Mouse (Mus musculus) adrenal gland, adult 18-20 months (tissue): Measurements from ENCODE around the gene Gm20532. TPM values are rescaled to one million over a fixed set of nuclear protein-coding genes. Genes with fewer than 3 reads are reported as not detected.
A peak's percentile ranks its signal among the peaks of the same experiment; 100 is the strongest.

Source experiments
- DNase-seq, 2 experiments: peaks; one replicate each; pipeline ENCODE4 v3.0.0; 2021 to 2022; ENCODE audit warnings: low spot score in 2 of 2
- total RNA-seq, 2 experiments: library from RNA; stranded (reverse); gene quantifications; 1 replicate in 1 of 2; 2 replicates in 1 of 2; pipeline ENCODE4 v1.2.3; 2021

Gm20532 gene
- total RNA-seq, 2 experiments from 2014 or later, result not detected

GRCm38 (mm10) chr2:26615459-26616124, 29.2 kb downstream of the Gm20532 start:
- DNase-seq, result no peak

DNA sequence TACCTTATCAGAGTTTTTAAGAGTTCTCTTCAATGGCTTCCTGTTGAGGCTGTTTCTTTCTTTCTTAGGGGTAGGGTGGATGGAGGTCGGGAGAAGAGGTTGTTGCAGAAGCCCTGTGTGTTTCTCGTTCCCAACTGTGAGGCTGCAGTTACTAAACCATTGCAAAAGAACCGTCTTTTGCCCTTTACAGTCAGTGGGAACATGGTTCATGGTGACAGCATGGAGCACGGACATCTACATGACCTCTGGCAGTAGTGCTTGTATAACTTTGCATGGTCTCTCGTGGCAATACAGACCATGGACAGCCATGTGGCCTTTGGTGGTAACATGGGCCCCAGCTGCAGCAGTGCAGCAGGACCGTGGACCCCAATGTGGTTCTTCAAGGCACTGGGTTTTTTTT, 30.9 kb downstream of the Gm20532 start:
- no peak for DNase-seq

- no peak for DNase-seq
Observed at GRCm38 (mm10) chr2:26617928-26618327, 31.5 kb downstream of the Gm20532 start.

- no peak for DNase-seq
Observed at GRCm38 (mm10) chr2:26621246-26621645, 34.8 kb downstream of the Gm20532 start.

DNA sequence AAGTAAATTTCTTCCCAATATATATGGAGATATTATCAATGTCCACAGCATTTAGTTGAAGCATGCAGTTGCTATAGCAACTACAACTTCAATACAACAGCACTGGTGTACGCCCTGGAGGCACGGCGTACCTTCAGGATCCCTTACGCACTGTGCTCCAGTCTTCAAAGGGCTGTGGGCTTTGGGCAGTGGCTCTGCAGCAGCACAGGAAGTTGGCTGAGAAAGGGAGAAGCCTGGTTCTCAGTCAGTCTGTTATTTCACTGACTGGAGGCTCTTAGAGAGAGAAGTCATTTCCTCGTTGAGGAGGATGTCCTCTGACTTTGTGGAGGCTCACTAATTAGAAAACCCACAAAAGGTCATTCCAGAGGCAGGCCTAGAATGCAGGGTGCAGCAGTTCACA, 36.5 kb downstream of the Gm20532 start:
- no peak for DNase-seq

DNA sequence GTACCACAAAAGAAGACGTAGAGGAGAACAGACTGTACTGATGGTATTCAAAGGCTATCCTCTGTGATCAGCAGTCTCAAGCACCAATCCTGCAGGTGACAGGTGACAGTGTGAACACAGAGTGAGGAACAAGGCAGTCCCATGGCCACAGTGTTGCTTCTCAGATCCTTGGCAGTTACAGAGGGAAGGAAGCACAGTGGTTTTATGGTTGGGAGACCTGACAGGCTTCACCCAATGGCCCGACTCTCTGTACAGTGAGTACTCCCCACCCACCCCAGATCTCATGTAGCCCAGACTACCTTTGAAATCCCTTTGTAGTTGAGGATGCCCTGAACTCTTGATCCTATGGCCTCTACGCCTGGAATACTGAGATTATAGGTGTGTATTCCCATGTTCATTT, 39.0 kb downstream of the Gm20532 start:
- DNase-seq, result no peak

- DNase-seq, result no peak
Observed at GRCm38 (mm10) chr2:26626081-26626480, 39.6 kb downstream of the Gm20532 start.

GRCm38 (mm10) chr2:26627921-26628739, 41.7 kb downstream of the Gm20532 start, which contains the start of gene Fam69b:
TSS of gene Fam69b (plus strand) at chr2:26628457.
- DNase-seq, result peak; percentile 64 to 67

- DNase-seq, result no peak
Observed at GRCm38 (mm10) chr2:26628792-26629437, 42.5 kb downstream of the Gm20532 start.

- no peak for DNase-seq
Observed at GRCm38 (mm10) chr2:26632541-26633395, 46.3 kb downstream of the Gm20532 start.

GRCm38 (mm10) chr2:26633953-26634530, 47.6 kb downstream of the Gm20532 start:
- DNase-seq, result no peak

DNA sequence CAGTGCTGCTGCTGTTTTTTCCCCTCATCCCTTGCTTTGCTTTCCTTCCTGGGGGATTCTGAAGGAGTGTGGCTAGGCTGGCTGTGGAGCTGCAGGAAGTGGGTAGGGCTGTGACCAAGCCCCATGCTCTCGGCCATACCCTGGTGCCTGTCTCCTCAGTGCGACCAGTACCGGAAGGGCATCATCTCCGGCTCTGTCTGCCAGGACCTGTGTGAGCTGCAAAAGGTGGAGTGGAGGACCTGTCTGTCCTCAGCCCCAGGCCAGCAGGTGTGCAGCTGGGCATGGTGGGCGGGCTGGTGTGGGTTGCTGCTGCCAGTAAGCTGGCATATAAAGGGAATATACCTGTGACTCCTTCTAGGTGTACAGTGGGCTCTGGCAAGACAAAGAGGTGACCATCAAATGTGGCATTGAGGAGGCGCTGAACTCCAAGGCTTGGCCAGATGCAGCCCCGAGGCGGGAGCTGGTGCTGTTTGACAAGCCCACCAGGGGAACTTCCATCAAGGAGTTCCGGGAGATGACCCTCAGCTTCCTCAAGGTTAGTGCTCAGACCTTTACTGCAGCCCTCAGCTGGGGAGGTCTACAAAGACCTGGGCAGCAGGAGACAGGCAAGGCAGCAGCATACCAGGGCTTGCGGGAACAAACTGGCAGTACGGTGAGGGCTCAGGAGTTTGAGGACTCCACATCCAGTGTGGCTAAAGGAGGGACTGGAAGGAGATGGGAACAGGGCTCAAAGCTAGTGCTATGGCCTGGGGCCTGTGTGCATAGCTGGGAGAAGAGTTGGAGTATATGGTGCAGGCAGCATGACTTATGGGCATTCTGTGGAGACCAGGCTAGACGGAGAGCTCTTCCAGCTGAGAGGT, 48.4 kb downstream of the Gm20532 start:
- no peak for DNase-seq

DNA sequence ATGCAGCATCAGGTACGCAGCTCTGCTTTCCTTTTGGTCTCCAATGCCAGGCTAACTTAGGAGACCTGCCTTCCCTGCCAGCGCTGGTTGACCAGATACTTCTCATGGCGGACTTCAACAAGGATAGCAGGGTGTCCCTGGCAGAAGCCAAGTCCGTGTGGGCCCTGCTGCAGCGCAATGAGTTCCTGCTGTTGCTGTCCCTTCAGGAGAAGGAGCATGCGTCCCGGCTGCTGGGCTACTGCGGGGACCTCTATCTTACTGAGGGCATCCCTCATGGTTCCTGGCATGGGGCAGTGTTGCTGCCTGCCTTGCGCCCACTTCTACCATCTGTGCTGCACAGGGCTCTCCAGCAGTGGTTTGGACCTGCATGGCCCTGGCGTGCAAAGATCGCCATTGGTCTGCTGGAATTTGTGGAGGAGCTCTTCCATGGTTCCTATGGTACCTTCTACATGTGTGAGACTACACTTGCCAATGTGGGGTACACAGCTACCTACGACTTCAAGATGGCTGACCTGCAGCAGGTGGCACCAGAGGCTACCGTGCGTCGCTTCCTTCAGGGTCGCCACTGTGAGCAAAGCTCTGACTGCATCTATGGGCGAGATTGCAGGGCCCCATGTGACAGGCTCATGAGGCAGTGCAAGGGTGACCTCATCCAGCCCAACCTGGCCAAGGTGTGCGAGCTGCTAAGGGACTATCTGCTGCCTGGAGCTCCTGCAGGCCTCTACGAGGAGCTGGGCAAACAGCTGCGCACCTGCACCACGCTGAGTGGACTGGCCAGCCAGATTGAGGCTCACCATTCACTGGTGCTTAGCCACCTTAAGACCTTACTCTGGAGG, 49.3 kb downstream of the Gm20532 start:
- no peak for DNase-seq

- no peak for DNase-seq
Observed at GRCm38 (mm10) chr2:26636325-26636635, 49.8 kb downstream of the Gm20532 start.

DNA sequence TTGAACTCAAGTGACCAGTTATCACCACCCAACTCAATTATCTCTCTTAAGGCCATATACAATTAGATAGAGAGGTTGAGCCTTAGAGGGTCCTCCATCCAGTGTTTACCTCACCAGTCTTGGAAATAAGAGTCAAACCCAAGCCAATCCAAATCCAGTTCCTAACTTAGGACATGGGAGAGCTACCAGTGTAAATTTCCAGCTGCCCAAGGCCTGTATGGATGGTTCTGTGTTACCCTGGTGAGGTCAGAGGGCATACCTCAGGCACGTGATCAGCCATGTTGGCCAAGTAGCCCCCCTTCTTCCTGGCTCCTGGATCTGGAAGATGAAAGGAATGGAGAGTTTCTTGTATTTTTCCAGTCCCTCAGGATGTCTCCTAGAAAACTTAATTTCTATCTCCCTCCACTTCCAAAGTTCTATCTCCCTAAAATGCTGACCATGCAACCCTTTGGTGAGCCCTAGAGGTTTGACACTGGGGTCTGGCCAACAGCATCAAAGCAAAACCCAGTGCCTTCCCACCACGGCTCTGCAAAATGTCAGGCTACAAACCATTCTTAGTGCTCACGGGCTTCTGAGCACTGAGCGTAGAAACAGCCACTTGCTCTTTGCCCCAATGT, 51.0 kb downstream of the Gm20532 start:
- no peak for DNase-seq

DNA sequence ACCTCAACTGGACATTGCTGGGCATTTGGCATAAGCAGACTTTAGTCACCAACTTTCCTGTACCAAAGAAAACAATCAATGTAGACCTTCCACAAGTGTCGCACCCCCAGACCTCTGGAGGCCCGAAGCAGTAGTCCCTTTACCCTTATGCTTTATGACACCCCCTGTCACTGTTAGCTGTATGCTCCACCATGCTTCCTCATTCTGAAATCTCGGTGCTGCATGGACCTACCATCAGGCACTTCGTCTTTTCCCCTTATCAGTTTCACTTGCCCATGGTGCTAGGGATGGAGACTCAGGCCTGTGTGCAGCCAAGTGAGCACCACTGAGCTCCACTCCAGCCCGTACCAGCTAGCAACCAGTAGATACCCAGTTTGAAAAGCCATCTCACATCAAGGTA, 51.6 kb downstream of the Gm20532 start:
- no peak for DNase-seq

DNA sequence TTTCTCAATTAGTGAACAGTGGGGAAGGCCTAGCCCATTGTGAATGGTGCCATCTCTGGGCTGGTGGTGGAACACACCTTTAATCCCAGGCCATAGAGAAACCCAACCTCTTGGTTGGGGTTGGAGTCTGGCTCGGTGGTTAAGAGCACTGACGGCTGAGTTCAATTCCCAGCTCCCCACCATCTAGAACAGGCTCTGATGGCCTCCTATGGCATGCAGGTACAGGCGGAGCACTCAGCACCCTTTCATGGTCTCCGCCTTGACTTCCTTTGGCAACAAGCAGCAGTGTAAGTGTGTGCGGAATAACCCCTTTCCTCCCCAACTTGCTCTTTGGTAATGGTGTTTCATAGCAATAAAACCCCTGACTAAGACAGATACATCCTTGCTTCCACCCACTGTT, 52.1 kb downstream of the Gm20532 start:
- no peak for DNase-seq

DNA sequence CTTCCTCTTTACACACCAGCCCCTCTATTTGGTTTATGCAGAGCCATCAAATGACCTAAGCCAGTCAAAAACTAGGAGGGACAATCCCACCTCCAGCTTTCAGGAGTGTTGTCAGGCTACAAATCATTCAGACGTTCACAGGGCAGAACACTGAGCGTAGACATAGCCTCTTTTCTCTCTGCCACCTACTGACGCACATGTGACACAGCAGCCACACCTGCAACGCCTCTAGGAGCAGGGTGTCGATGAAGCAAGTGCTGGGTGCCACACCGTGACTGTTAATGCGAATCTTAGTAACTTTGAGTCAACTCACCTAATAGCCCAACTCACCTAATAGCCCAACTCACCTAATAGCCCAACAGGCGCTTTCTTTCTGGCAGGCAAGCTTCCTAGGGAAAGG, 52.6 kb downstream of the Gm20532 start:
- no peak for DNase-seq
